Mouse (Mus musculus): Measurements from ENCODE around the gene Tnfrsf1a. TPM values are rescaled to one million over a fixed set of nuclear protein-coding genes. Genes with fewer than 3 reads are reported as not detected.

Gene Tnfrsf1a
- total RNA-seq, 2 experiments from 2014 or later = 53.2 to 60.8 TPM

DNA sequence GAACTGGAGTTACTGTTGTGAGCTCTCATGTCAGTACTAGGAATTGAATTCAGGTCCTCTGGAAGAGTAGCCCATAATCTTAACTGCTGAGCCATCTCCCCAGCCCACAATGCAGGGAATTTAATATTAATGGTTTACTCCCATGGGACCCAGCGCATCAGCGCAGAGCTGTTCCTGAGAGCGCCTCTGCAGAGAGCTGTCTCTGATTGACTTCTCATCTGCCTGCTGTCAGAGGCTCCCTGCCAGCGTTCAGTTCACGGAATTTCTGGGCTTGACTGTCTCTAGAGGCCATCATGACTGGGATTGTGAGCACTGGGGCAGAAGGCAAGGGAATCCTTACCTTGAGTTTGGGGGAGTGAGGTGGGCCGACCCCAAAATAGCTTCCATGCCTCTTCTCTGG lies 27.9 kb downstream of the Tnfrsf1a start:
- DNase-seq (ENCODE audit: low spot score) = no peak
- intact Hi-C loops (cut with DNase I) = no loop called here

DNA sequence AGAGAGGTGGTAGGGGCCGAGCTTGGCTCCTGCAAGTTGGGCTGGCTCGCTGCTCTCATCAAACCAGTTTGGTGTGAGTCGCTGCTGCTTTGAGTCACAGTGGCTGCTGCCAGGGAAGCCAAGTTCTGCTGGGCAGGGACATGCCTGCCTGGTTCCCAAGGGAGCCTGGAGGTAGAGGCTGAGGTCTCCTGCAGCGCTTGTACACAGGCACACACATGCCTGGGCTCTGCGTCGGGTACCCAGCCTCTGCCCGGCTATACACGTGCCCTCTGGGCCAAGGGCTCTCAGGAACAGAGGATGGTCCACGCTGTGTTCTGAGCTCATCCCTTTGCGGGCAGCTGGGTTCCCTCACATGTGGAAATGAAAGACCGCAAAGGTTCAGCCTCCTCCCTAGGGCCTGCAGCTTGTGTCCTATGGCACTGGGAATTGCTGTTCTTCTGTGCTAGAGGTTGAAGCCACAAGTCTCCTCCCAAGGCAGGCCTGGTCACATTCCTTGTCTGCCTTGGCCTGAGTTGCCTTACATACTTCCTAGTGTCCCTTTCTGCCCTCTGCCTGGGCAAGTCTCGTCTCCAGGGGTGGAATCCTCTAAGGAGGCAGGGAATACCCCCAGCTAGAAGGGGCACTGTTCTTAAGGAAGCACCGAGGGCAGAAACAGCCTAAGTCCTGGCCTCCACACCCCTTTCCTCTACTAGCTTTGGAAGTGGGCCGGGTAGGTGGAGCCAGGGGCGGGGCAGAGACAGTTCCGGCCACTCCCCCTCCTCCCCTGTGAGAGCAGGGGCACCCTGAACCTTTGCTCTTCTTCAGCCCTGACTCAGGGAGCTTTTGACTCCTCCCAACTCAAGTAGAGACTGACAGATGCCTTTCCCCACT lies 28.7 kb downstream of the Tnfrsf1a start:
- intact Hi-C loops (cut with DNase I) = no loop called here
- DNase-seq (ENCODE audit: low spot score) = peak; percentile 41

DNA sequence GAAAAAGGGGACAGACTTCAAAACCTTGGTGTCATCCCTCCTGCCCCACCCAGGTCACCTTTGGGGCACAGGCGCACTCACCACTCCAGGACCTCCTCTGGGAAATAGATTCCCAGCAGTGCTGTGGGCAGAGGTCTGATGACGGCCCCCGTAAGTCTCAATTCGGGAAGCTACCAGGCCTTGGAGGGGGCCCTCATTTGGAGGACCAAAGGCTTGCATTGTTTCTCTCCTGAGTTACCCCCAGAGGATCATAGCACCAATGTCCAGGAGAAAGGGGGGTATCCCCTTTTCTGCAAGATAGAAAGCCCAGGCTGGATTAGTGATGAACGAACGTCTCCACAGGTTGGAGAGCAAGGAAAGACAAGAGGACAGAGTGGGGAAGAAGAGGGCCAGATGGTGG lies 29.5 kb downstream of the Tnfrsf1a start:
- intact Hi-C loops (cut with DNase I) = no loop called here
- DNase-seq (ENCODE audit: low spot score) = no peak

GRCm38 (mm10) chr6:125379781-125380180 lies 30.6 kb downstream of the Tnfrsf1a start:
- intact Hi-C loops (cut with DNase I) = no loop called here
- DNase-seq (ENCODE audit: low spot score) = no peak

GRCm38 (mm10) chr6:125380372-125381360 lies 31.5 kb downstream of the Tnfrsf1a start, which contains the start of gene Plekhg6:
Plekhg6 (minus strand) TSS chr6:125380793.
- intact Hi-C loops (cut with DNase I) = no loop called here
- DNase-seq (ENCODE audit: low spot score) = no peak

- DNase-seq (ENCODE audit: low spot score) = no peak
Observed at GRCm38 (mm10) chr6:125382024-125382423, 32.9 kb downstream of the Tnfrsf1a start.

GRCm38 (mm10) chr6:125385066-125385974 lies 36.2 kb downstream of the Tnfrsf1a start:
- intact Hi-C loops (cut with DNase I) = no loop called here
- DNase-seq (ENCODE audit: low spot score) = no peak

More at GRCm38 (mm10) chr6:125382024-125382423, 32.9 kb downstream of the Tnfrsf1a start:
- intact Hi-C loops (cut with DNase I) = no loop called here

DNA sequence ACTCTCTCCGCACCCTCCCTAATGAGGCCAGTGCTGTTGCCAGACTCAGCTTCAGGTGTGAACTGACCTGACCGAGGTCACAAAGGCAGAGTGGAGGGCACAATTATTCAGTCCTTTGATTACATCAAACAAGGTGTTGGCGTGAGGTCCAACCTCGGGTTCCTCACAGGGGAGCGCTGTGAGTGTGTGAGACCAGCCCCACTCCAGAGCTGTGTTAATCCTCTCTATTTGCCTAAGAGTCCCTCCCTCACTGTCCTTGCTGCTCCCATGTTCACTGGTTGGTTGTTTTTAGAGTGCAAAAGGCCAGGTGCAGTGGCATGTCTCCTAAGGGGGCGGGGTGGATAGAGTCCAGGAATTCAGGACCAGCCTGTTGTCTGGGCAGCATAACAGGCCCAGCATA lies 36.9 kb downstream of the Tnfrsf1a start:
- intact Hi-C loops (cut with DNase I) = no loop called here
- DNase-seq (ENCODE audit: low spot score) = no peak

GRCm38 (mm10) chr6:125389853-125390252 lies 40.7 kb downstream of the Tnfrsf1a start:
- intact Hi-C loops (cut with DNase I) = no loop called here
- DNase-seq (ENCODE audit: low spot score) = no peak

DNA sequence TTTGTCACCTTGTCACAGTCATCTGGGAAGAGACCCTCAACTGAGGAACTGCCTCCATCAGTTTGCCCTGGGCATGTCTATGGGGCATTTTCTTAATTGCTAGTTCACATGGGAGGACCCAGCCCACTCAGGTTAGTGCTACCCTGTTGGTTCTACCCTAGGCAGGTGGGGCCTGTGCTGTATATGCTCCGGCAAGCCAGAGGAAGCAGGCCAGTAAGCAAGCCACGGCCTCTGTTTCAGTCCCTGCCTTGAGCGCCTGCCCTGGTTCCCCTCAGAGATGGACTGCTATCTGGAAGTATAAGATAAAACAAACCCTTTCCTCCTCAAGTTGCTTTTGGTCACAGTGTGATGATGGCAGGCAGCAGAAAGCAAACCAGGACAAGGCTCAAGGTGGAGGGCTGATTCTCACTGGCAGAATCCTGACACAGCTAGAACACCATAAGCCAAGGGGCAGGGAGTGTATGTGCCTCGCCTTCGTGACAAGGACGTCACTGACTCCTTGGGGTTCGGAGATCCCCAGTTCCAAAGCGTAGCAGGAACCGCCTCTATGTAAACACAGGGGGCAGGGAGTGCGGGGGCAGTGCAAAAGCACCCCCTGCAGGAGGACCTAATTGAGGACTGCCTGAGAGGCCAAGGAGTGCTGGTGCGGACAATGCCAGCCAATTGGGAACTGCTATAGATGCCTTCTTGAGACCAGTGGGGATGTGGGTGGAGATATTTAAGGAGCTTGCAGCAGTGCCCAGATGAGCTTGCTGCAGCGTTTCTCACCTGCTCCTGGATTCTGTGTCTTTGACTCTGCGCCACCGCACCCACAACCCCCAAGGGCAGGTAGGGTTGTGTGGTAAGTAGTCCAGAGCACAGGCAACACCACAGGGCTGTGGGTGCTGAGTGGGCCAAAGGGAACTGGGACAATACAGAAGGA lies 56.6 kb downstream of the Tnfrsf1a start:
- intact Hi-C loops (cut with DNase I) = no loop called here
- DNase-seq (ENCODE audit: low spot score) = no peak

- intact Hi-C loops (cut with DNase I) = no loop called here
- DNase-seq (ENCODE audit: low spot score) = no peak
Observed at GRCm38 (mm10) chr6:125407224-125407623, 58.1 kb downstream of the Tnfrsf1a start.

- DNase-seq (ENCODE audit: low spot score) = no peak
- intact Hi-C loops (cut with DNase I) = no loop called here
Observed at GRCm38 (mm10) chr6:125407657-125408056, 58.5 kb downstream of the Tnfrsf1a start.

DNA sequence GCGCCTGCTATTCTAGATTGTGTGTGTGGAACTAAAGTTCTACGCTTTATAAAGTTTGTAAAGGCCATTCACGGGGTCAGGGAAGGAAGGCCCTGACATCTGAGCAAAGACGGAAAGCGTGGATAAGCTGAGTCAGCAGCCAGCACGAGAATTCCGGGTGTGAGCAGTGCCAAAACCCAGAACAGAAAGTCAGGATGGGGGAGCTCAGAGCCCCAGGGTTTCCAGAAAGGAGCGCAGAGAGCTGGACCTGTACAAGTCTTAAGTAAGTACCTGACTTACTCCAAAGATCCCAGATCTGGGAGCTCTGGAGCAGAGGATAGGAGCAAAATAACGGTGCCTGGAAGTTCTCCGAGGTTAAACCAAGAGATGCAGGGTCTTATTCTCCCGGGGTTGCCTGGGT lies 61.4 kb downstream of the Tnfrsf1a start:
- no peak for DNase-seq (ENCODE audit: low spot score)
- intact Hi-C loops (cut with DNase I) = no loop called here

GRCm38 (mm10) chr6:125410995-125411547 lies 61.9 kb downstream of the Tnfrsf1a start:
- intact Hi-C loops (cut with DNase I) = no loop called here
- DNase-seq (ENCODE audit: low spot score) = no peak

DNA sequence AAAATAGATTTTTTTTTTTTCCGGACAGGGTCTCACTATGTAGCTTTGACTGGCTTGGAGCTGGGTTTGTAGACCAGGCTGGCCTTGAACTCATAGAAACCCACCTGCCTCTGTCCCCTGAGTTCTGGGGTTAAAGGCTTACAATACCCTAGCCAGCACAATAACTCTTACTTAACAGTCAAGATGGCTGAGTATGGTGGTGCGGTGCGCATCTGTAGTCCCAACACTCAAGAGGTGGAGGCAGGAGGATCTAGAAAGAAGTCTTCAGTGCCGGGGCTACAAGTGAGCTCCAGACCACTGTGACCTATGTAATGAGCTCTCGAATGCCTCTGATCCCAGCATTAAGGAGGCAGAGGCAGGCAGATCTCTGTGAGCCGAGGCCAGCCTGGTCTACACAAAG lies 62.5 kb downstream of the Tnfrsf1a start:
- no peak for DNase-seq (ENCODE audit: low spot score)
- intact Hi-C loops (cut with DNase I) = no loop called here
